Mouse (Mus musculus): Measurements from ENCODE around the gene Naa11. TPM values are rescaled to one million over a fixed set of nuclear protein-coding genes. Genes with fewer than 3 reads are reported as not detected.

Gene Naa11
- total and polyA plus RNA-seq, 3 experiments = not detected

DNA sequence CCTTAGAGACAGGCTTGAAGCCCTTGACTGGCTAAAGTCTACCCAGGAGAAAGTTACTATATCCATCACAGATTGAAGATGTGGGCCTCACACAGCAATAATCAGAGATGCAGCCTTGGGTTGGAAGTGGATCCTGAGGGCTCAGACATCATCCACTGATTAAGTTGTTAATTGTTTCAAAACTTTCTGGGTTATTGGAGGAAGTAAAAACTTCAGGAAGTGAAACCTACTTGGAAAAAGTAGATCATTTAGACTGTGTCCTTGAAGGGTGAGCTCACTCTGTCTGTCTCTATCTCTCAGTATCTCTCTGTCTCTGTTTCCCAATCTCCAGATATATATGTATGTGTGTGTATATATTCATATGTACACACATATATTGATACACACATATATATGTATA lies 47.0 kb downstream of the Naa11 start:
- no peak overlapping the region for H3K4me2 ChIP-seq (ENCODE audit: insufficient read depth, low read depth, poor library complexity, severe bottlenecking)
- DNase-seq (ENCODE audit: extremely low read depth) = no peak
- in situ Hi-C loops (cut with MboI; ENCODE audit: low pct_ligation_motif_present, low pct_unique_long_range_greater_than_20kb, low sequenced_read_pairs) = no loop called here
- no peak overlapping the region for H3K9ac ChIP-seq (ENCODE audit: insufficient read depth, low read depth)
- H3K4me3 ChIP-seq (replicated peaks in 1 of 3; ENCODE audit: low read depth in 2 of 3, low read length in 2 of 3, poor library complexity in 1 of 3) = no peak overlapping the region
- dilution Hi-C loops (cut with MboI; ENCODE audit: extremely low pct_ligation_motif_present, extremely low pct_unique_long_range_greater_than_20kb, low sequenced_read_pairs) = no loop called here
- H3K4me1 ChIP-seq (ENCODE audit: control insufficient read depth in 1 of 2, insufficient read depth in 2 of 2) = peaks cover 0 to 10% of the 10 kb centered on the region in 2 experiments; a peak in 1 of 4 replicates
- H3K36me3 ChIP-seq (replicated peaks in 1 of 2; ENCODE audit: control insufficient read depth in 1 of 2, insufficient read depth in 1 of 2, low read length in 1 of 2) = no peaks in the 10 kb centered on the region
- no peaks in the 10 kb centered on the region for H3K9me3 ChIP-seq (replicated peaks; ENCODE audit: low read length)
- H3K27me3 ChIP-seq (replicated peaks) = no peaks in the 10 kb centered on the region
- 0 out of 2 replicates have a peak, but pooled peaks have one; percentile 22 for TF ChIP-seq EP300 (IDR thresholded peaks at IDR 0.05; ENCODE audit: low read length)
- no peak for TF ChIP-seq MXI1 (IDR thresholded peaks at IDR 0.05; ENCODE audit: low read depth, low read length)
- no peak overlapping the region for H3K27ac ChIP-seq (ENCODE audit: insufficient read depth, low read depth)
- H3K79me2 ChIP-seq (replicated peaks; ENCODE audit: control insufficient read depth, extremely low read depth, insufficient read depth, poor library complexity, severe bottlenecking) = no peaks in the 10 kb centered on the region

GRCm38 (mm10) chr5:97344144-97344543 lies 48.0 kb downstream of the Naa11 start:
- H3K4me1 ChIP-seq (ENCODE audit: control insufficient read depth in 1 of 2, insufficient read depth in 2 of 2) = peaks cover 0 to 10% of the 10 kb centered on the region in 2 experiments; a peak in 1 of 4 replicates
- no peak overlapping the region for H3K4me3 ChIP-seq (replicated peaks in 1 of 3; ENCODE audit: low read depth in 2 of 3, low read length in 2 of 3, poor library complexity in 1 of 3)
- no peak overlapping the region for H3K27ac ChIP-seq (ENCODE audit: insufficient read depth, low read depth)
- no peaks in the 10 kb centered on the region for H3K9me3 ChIP-seq (replicated peaks; ENCODE audit: low read length)
- in situ Hi-C loops (cut with MboI; ENCODE audit: low pct_ligation_motif_present, low pct_unique_long_range_greater_than_20kb, low sequenced_read_pairs) (no loop called here), dilution Hi-C loops (cut with MboI; ENCODE audit: extremely low pct_ligation_motif_present, extremely low pct_unique_long_range_greater_than_20kb, low sequenced_read_pairs) (no loop called here)
- no peaks in the 10 kb centered on the region for H3K27me3 ChIP-seq (replicated peaks)
- H3K79me2 ChIP-seq (replicated peaks; ENCODE audit: control insufficient read depth, extremely low read depth, insufficient read depth, poor library complexity, severe bottlenecking) = no peaks in the 10 kb centered on the region
- H3K36me3 ChIP-seq (replicated peaks in 1 of 2; ENCODE audit: control insufficient read depth in 1 of 2, insufficient read depth in 1 of 2, low read length in 1 of 2) = no peaks in the 10 kb centered on the region
- H3K4me2 ChIP-seq (ENCODE audit: insufficient read depth, low read depth, poor library complexity, severe bottlenecking) = no peak overlapping the region
- H3K9ac ChIP-seq (ENCODE audit: insufficient read depth, low read depth) = no peak overlapping the region
- TF ChIP-seq ELF1 (IDR thresholded peaks at IDR 0.05; ENCODE audit: low read depth, low read length) = no peak
- TF ChIP-seq UBTF (IDR thresholded peaks at IDR 0.05; ENCODE audit: low read depth, low read length) = no peak
- TF ChIP-seq GABPA (IDR thresholded peaks at IDR 0.05; ENCODE audit: insufficient replicate concordance, low read depth, low read length) = no peak
- TF ChIP-seq CHD2 (IDR thresholded peaks at IDR 0.05; ENCODE audit: low read length) = no peak
- TF ChIP-seq SMC3 (IDR thresholded peaks at IDR 0.05; ENCODE audit: low read depth, low read length) = no peak
- no peak for TF ChIP-seq MEF2A (IDR thresholded peaks at IDR 0.05; ENCODE audit: borderline replicate concordance, low read depth, low read length)
- TF ChIP-seq BHLHE40 (IDR thresholded peaks at IDR 0.05; ENCODE audit: low read depth, low read length) = no peak
- no peak for TF ChIP-seq PAX5 (IDR thresholded peaks at IDR 0.05; ENCODE audit: low read length)
- no peak for TF ChIP-seq ZKSCAN1 (IDR thresholded peaks at IDR 0.05; ENCODE audit: borderline replicate concordance, low read depth, low read length)
- TF ChIP-seq TCF12 (IDR thresholded peaks at IDR 0.05; ENCODE audit: low read depth, low read length) = no peak
- DNase-seq (ENCODE audit: extremely low read depth) = no peak

GRCm38 (mm10) chr5:97334794-97335193 lies 57.4 kb downstream of the Naa11 start:
- TF ChIP-seq HCFC1 (IDR thresholded peaks at IDR 0.05; ENCODE audit: low read depth, low read length) (no peak), POLR2AphosphoS2 (IDR thresholded peaks at IDR 0.05; ENCODE audit: low read depth, low read length) (no peak), MAFK (IDR thresholded peaks at IDR 0.05; ENCODE audit: insufficient replicate concordance, low read length) (no peak), EP300 (IDR thresholded peaks at IDR 0.05; ENCODE audit: low read length) (no peak), CTCF (conservative IDR thresholded peaks at IDR 0.05 in 1 of 2, IDR thresholded peaks at IDR 0.05 in 1 of 2; ENCODE audit: low read depth in 2 of 2, low read length in 2 of 2) (no peak), POLR2A (IDR thresholded peaks at IDR 0.05; ENCODE audit: low read depth, low read length) (no peak), CHD2 (IDR thresholded peaks at IDR 0.05; ENCODE audit: low read length) (no peak), USF1 (IDR thresholded peaks at IDR 0.05; ENCODE audit: low read depth, low read length) (no peak), BHLHE40 (IDR thresholded peaks at IDR 0.05; ENCODE audit: low read depth, low read length) (no peak), TBP (conservative IDR thresholded peaks at IDR 0.05; ENCODE audit: low read depth, low read length) (no peak), RAD21 (IDR thresholded peaks at IDR 0.05; ENCODE audit: low read depth, low read length) (no peak)
- no peaks in the 10 kb centered on the region for H3K36me3 ChIP-seq (replicated peaks in 1 of 2; ENCODE audit: control insufficient read depth in 1 of 2, insufficient read depth in 1 of 2, low read length in 1 of 2)
- in situ Hi-C loops (cut with MboI; ENCODE audit: low pct_ligation_motif_present, low pct_unique_long_range_greater_than_20kb, low sequenced_read_pairs) = no loop called here

More at GRCm38 (mm10) chr5:97334794-97335193, 57.4 kb downstream of the Naa11 start:
- no peaks in the 10 kb centered on the region for H3K79me2 ChIP-seq (replicated peaks; ENCODE audit: control insufficient read depth, extremely low read depth, insufficient read depth, poor library complexity, severe bottlenecking)
- no peak overlapping the region for H3K9ac ChIP-seq (ENCODE audit: insufficient read depth, low read depth)
- dilution Hi-C loops (cut with MboI; ENCODE audit: extremely low pct_ligation_motif_present, extremely low pct_unique_long_range_greater_than_20kb, low sequenced_read_pairs) = no loop called here
- no peaks in the 10 kb centered on the region for H3K9me3 ChIP-seq (replicated peaks; ENCODE audit: low read length)
- H3K27me3 ChIP-seq (replicated peaks) = no peaks in the 10 kb centered on the region
- H3K4me1 ChIP-seq (ENCODE audit: control insufficient read depth in 1 of 2, insufficient read depth in 2 of 2) = peaks cover 0 to 11% of the 10 kb centered on the region in 2 experiments; a peak in 1 of 4 replicates
- DNase-seq (ENCODE audit: extremely low read depth) = no peak
- no peak overlapping the region for H3K4me3 ChIP-seq (replicated peaks in 1 of 3; ENCODE audit: low read depth in 2 of 3, low read length in 2 of 3, poor library complexity in 1 of 3)
- no peak overlapping the region for H3K27ac ChIP-seq (ENCODE audit: insufficient read depth, low read depth)
- H3K4me2 ChIP-seq (ENCODE audit: insufficient read depth, low read depth, poor library complexity, severe bottlenecking) = no peak overlapping the region
